Mouse (Mus musculus) splenic B cell, adult 2 months (primary cell): Measurements from ENCODE around the gene Troap.

ENCODE experiments used
- DNase-seq: peaks from one replicate; pipeline ENCODE4 v3.0.0-alpha.2; 2011; ENCODE audit warnings: low read depth, low spot score
- H3K27me3 ChIP-seq: 2 replicates; pipeline ENCODE4 v1.6.1; 2012; ENCODE audit warnings: mild to moderate bottlenecking, low read length, moderate library complexity, mixed read lengths; ENCODE audit not compliant: control insufficient read depth, poor library complexity, insufficient read depth, severe bottlenecking
- H3K36me3 ChIP-seq: 2 replicates; pipeline ENCODE4 v1.6.1; 2012; ENCODE audit warnings: mild to moderate bottlenecking, low read length, moderate library complexity, mixed read lengths; ENCODE audit not compliant: control insufficient read depth, poor library complexity, insufficient read depth, severe bottlenecking

Gene Troap

DNA sequence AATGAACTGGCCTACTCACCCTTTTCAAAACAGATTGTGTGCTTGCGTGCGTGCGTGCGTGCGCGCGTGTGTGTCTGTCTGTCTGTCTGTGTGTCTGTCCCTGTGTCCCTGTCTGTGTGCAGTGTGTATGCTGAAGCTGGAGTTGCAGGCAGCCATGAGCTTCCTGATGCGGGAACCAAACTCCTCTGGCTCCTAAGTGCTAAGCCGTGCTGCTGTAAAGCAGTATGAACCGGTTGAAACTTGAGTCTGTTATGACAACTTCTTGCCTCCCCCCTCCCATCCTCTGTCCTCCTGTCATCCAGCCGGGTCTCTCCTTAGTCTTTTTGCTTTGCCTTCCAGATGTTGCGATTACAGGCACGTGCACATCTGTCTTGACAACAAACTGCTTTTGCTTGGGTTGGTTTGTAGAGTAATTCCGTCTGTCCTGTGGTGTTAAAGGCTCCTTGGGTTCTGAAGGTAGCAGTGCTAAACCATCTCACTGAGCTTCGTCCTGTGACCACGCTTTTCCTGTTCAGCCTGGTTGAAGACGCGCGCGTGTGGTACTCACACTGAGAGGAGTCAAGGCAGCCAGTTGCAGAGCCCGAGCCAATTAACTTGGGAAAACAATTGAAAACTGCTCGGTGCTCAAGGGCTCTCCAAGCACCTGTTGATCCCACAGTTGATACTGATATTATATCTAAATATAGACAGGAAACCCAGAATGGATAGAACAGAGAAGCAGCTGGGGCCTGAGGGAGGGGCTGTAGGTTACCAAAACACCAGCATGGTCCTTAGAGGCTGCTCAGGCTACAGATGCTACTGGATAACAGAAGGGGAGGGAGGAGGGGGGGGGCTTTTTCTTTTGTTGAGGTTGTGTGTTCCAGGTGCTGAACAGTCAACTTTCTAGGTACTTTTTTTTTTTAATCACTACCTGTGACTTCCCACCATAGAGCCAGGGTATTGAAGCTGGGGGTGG is 55.9 kb downstream of the Troap start:
- DNase-seq, result no peak
- peaks cover 1% of the 10 kb centered on the region; the same call in 1 of the 2 replicates for H3K27me3 ChIP-seq
- no peaks in the 10 kb centered on the region for H3K36me3 ChIP-seq
